Mouse (Mus musculus): Measurements from ENCODE around the gene Arhgap15.

Arhgap15 gene

DNA sequence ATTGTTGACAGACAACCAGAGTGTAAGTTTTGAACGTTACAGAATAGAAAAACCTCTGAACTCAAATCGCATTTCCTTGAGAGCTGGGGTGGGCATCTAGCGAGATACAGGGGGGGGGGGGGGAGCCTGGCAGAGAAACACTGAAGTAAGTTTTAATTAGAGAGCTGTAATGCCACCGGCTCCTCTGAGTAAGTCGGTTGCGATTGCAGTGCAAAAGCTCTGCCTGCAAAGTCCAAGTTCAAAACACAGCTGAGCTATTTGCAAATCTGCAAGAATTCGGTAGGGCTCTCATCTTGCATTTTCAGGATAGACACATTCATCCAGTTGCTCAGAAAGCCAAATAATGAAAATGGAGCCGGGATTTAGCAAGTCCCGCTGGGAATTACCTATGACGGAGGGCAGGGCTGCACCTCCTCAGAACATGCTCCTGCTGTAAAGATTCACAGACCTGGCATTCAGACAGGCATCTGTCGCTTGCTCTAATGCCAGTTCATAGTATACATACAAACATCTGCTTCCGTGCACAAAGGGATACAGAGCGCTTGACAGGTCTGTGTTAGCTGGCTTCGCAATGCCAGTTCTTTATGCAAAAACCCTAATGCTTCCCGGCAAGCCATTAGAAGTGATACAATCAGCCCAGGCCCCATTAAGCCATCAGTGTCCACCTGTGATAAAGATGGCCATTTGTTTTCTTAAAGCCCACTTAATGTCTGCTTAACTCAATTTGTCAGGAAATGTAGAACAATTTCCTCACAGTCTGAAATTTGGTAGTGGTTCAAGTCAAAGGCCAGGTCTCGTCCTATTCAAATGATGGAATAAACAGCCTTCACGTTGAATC lies 556.6 kb downstream of the Arhgap15 start:
- DNase-seq (ENCODE audit: low spot score in 2 of 2): no peak

DNA sequence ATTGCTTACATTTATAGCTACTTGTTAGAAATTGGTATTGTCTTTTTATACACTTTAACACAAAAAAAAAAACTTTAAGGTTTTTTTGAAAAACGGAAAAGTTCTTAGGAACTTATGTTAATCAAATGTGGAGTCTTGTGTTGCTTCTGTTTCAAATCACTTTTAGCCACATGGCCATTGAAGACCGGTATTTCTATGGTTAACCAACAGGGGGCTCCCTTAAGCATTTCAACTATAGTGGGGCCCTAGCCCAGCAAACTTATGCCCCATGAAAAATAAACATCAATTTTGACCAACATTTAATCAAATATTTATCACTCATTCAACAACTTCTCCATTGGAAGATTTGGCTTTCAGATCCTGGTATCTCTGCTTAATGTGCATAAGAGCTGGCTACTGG lies 557.5 kb downstream of the Arhgap15 start:
- no peak for DNase-seq (ENCODE audit: low spot score in 2 of 2)

DNA sequence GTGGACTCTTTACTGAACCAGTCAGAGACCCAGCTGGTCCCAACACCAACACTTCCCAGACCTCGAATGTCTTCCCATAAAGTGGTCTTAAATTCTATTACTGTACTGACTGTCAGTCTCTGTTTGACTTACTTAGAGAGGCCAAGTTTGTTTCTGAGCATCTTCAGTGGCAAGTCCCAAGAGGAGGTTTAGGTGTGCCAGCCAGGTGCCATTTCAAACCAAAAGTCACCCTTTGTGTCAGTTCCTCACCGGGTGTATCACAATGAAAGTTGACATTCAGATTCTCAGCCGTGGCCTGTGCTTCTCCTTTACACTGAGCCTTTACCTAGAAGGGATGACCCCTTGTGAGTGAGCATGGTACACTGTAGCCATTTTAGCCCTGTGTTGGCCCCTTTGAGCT lies 560.5 kb downstream of the Arhgap15 start:
- DNase-seq (ENCODE audit: low spot score in 2 of 2): no peak

DNA sequence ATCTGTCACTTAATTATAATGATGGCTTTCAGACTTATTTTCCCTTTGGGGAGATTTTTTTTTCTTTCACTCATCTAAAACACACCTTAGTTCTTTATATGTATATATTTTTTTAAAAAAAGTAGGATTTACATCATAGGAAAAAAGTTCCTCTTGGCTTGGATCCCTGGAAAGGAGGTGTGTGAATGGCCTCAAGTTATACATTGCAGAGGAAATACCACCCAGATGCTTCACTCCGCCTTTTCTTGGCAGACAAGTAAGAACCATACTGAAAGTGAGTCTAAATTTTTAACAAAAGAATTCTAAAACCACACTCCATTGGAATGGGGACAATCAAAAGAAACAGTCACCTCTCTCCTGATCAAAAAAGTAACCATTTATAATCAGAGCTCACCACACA lies 560.9 kb downstream of the Arhgap15 start:
- no peak for DNase-seq (ENCODE audit: low spot score in 2 of 2)

DNA sequence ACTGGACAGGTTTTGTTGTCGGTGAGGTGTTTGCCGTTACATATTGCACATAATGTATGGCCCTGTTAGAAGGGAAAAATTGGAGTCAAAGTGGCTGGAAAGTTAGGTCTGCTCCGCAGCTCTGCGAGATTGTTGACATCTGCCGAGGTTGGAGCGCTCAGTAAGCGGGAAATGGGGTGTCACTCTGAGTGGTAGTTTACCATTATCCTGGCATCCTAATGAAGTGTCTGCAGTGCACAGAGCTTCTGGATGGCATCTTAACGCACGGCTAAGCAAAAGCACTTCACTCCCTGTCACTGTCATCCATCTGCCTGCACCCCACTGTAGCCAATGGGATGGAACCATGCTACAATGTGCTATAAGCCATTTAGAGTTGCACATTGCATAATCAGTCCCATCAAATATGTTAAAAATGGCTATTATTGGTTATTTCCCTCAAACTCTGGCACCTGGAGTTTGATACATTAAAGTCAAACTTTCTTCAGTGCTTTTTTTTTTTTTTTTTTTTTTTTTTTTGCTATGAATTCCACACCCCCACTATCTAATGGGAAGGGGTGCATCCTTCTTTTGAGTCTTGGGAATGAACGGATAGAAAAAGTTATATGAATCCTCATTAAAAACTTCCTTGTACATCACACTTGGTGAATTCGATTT lies 561.6 kb downstream of the Arhgap15 start:
- DNase-seq (ENCODE audit: low spot score in 2 of 2): no peak

DNA sequence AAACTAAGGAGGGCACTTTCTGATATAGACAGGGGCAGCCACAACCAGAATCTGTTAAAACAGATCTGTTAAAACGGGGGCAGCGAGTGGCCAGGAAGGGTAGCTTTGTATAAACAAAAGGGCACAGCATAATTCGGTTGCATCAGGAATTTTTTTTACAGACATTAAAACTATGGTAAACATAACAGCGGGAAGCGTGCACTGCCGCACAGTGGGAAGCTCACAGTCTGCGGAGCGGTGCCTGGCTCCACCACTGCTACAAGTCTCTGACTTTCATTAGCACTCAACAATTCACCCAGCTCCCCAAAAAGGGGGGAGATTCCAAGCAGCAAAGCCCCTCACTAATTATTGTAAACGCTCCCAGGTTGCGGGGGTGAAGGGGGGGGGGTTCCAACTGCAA lies 562.6 kb downstream of the Arhgap15 start:
- no peak for DNase-seq (ENCODE audit: low spot score in 2 of 2)

DNA sequence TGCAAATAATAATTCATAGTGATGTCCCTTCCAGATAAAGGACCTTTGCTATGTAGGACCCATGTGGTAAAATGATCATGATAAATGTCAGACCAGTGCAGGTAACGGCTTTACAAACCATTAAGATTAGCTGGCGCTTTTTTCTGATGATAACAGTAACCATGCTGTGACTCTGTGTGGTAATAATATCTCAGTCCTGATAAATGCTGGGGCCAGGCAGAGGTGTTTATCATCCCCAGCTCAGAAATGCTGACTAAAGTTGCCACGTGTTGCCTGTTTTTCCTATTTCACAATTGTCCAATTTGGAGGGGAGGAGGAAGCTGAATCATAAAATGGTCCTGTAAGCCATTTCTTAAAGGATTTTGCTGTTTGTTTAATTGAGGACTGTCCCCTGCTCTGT lies 564.9 kb downstream of the Arhgap15 start:
- DNase-seq (ENCODE audit: low spot score in 2 of 2): no peak

DNA sequence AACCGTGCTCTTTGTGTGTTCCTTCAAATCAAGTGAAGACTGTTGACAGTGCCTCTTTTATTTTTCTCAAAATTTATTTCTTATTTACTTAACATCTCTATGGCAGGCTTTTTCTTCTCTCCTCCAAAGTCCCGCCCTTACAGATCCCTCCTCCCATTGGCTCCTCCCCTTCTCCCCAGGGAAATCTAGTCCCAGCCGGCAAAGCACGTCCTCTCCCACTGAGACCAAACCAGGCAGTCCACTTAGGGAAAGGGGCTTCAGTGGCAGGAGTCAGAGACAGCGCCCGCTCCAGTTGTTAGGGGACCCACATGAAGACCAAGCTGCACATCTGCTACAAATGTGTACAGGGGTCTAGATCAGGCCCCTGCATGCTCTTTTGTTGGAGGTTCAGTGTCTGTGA lies 569.8 kb downstream of the Arhgap15 start:
- DNase-seq (ENCODE audit: low spot score in 2 of 2): no peak

DNA sequence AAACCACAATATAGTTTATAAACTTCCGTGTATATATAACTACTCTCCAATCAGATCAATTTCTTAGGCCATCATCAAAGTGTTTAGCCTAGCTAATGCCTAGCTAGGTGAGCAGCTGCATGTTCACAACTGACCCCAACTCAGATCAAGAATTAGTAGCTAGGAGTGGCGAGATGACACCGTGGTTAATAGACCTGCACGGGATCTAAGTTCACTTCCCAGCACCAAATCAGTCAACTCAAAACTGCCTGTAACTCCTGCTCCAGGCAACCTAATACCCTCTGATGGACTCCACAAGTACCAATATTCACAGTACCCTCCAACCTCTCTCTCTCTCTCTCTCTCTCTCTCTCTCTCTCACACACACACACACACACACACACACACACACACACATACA lies 570.9 kb downstream of the Arhgap15 start:
- no peak for DNase-seq (ENCODE audit: low spot score in 2 of 2)

DNA sequence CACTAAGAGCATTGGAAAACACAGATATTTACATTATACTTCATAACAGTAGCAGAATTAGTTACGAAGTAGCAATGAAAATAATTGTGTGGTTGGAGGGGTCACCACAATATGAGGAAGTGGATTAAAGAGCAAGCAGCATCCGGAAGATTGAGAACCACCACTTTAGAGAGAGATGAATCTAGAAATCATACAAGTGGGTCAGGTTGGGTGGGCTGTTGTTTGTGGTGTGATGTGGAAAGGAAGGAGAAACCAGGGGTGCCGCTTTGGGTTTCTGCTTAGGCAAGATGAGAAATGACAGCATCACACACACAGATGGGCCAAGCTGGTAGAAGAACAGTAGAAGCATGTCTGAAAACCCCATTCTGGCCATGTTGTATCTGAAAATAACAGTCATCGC lies 575.2 kb downstream of the Arhgap15 start:
- DNase-seq (ENCODE audit: low spot score in 2 of 2): no peak

DNA sequence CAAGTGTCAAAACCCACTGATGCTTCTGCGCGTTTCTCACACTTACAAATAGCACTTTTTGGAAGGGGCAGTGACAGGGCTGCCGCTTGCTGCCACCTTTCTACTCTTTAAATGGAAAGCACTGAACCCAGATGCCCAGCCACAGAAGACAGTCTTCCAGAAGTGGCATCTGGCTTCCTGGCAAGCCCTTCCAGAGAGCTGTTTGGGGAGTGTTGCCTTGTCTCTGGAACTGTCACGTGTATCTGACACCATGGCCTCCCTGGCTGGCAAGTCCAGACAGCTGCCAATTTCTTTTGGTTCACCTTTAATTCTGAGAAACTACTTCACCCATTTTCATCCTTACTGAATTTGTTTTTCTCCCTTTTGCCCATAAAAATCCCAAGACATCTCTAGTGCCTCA lies 584.7 kb downstream of the Arhgap15 start:
- DNase-seq (ENCODE audit: low spot score in 2 of 2): no peak

DNA sequence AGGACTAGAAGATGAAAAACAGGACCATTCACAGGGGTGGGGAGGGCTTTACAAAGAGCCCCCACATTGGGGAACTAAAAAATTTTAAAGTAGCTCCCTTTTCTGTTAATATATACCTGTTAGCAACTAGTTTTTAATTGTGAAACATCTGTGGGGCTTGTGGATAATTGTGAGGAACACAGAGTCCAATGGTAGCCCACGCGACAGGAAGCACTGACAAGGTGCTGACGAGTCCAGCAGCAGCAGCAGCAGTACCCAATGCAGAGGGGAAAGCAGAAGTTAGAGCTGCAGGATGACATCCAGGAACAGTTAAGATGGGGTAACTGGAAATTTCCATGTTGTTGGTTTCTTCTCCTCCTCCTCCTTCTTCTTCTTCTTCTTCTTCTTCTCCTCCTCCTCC lies 585.4 kb downstream of the Arhgap15 start:
- DNase-seq (ENCODE audit: low spot score in 2 of 2): no peak

DNA sequence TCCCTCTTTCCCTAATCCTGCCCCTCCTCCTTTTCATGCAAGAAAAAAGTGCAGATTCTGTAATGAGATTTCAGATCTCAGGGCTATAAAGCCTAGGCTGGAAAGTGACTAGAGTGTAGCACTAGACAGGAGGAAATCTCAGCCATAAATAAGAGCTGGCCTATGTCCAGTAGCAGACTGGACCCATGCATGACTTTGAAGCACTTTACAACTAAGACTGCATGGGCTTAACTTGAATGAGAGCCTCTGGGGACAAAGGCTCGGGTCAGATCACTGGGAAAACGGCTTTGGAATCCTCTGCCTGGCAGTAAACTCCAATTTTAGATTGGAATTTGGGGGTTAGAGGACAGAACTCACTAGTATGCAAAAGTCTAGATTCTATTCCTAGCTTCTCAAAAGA lies 585.9 kb downstream of the Arhgap15 start:
- no peak for DNase-seq (ENCODE audit: low spot score in 2 of 2)

DNA sequence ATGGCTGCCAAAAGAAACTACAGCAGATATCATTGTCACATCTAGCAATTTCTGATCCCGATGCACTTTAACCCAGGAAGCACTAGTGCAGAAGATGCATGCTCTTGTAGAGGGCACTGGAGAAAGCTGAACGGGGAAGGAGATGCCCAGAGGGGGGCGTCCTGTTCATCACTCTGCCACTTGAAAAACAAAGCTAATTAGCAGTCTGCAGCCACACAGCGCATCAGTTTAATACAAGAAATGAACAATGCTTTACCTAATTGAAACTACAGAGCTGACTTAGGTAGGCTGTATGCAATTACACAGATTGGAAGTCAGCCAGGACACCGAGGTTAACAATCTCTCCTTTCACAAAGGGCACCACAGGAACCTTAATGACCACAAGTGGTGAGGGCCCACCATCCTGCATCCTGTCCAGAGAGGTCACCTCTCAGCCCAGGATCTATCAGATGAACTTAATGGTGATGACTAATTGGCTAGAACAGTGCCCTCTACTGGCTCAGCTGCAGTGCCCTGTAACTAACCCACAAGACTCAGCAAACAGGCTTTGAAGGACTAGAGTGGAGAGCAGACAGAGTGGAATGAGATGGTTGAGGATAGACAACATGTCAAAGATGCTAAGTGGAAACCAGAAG lies 588.2 kb downstream of the Arhgap15 start:
- DNase-seq (ENCODE audit: low spot score in 2 of 2): no peak

DNA sequence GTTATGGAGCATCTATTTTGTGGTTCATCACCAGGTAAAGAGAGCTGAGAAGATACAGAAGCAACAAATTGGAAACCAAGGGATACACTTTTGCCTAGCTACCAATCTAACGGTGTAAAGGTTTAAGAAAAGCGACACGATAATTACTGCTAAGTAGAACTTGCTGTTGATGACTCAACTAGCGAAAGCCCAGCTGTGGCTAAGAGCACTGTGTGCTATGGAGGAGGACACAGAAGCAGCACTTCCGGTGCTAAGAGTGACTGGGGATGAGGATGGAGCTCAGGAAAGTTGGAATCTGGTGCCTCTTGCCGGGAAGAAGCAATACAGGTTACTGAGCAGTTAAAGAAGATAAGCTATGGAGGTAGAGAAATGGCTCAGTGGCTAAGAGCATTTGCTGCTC lies 589.8 kb downstream of the Arhgap15 start:
- DNase-seq (ENCODE audit: low spot score in 2 of 2): no peak

DNA sequence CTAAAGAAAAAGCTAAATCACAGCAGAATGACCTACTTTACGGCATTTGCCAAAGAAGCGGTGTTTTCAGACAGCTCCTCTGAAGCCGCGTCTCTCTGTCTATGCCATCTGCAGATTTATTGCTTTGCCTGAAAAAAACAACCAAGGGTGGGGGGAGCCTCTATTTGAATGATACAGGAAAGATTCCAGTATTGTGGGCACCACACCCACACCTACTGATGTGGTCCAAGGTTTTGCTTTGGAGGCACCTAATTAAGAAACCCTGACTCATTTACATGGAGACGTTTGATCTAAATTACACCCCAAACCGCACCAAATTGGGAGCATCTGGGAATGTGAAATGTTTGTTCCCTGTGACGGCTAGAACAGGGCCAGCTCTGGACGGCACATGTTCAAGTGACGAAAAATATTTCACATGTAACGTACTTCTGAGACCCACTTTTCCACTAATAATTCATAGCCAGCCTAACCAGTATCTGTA lies 592.5 kb downstream of the Arhgap15 start:
- no peak for DNase-seq (ENCODE audit: low spot score in 2 of 2)

DNA sequence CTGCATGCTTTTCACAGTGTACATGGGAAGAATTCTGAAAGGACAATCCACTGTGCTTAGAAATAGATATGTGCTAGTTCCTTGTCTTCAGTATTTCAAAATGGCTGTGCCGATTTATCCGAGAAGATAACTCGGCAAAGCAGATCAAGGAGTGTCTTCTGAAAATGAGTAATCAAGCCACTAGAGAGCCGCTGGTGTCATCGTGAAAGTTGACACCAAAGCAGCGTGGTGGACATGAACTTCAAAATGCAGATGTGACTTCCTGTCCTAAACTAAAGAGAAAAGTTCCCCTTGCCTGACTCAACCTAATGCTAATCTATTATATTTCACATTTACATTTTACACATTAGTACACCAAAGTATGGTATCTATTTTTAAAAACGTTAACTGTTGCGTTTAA lies 596.2 kb downstream of the Arhgap15 start:
- no peak for DNase-seq (ENCODE audit: low spot score in 2 of 2)

DNA sequence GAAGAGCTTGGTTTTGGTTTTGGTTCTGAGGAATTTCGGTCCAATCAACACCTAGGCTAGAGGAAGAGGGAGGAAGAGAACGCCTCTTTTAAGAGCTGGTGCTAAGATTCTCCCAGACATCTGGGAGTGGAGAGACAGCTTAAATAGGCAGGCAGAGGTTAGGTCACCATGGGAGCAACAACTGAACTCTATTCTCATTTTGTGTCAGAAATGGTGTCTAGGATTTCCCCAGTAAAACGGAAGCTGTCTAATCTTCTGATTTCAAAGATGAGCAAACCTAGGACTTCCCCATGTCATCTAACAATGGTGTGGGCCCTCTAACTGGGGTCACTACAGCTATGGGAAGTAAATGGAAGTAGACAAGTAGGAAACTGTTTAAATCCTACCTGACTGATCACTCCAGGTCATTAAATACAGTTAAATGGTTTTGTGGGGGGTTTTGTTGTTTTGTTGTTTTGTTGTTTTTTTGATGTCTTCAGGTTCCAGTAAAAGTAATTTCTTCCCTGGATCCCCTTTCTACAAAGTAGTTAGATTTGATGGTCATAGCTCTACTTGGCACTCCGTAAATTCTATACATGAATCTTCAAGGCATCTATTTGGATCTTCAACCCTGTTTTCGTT lies 596.8 kb downstream of the Arhgap15 start:
- no peak for DNase-seq (ENCODE audit: low spot score in 2 of 2)

DNA sequence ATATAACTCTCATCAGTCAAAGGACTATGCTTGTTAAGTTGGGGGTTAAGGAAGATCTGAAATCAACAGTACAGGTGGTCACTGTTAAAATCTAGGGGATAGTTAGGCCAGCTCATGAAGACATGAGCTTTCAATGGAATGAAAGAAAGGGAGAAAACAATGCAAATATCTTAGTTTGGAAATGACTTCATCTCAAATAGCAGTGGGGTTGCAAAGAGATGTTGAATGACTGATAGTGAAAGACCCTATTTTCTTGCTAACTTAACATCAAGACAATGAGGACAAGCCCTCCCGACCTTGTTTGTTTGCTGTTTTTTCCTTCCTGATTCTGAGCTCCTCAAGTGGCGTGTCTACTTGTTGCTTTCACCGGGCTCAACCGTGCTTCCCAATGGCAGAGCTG lies 597.6 kb downstream of the Arhgap15 start:
- no peak for DNase-seq (ENCODE audit: low spot score in 2 of 2)

DNA sequence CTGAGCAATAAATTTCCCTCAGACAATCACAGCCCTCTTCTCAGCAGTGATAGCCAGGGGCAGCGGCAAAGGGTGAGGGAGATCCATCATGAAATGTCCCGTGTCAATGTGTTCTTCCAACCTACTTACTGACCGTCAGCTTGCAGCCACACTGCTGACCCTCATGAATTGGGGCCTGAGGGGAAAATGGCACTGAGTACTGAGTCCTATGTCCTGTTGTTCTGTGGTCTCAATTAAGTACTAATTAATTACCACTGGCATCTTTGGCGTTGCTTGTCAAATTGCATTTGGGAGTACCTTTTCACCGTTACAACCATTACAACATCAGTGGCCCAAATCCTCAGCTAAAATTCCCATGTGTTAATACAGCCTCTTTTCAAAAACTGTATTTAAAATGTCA lies 599.2 kb downstream of the Arhgap15 start:
- no peak for DNase-seq (ENCODE audit: low spot score in 2 of 2)

DNA sequence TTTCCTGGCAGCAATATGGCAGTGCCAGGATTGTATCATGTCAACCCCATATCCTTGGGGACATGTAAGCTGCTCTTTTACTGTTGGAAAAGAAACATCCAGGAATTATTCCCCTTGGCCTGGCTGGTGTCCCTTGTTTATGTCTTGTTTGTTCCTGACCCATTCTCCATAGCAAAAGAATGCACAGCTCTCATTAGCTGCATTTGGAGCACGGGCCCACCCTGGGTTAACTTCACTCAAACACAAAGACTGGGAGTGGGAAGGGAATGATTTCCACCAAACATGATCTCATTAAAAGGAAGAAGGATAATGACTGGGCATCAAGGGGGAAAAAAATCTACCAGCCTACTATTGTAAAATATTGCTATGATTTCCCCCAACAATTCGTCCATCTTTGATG lies 600.5 kb downstream of the Arhgap15 start:
- no peak for DNase-seq (ENCODE audit: low spot score in 2 of 2)

DNA sequence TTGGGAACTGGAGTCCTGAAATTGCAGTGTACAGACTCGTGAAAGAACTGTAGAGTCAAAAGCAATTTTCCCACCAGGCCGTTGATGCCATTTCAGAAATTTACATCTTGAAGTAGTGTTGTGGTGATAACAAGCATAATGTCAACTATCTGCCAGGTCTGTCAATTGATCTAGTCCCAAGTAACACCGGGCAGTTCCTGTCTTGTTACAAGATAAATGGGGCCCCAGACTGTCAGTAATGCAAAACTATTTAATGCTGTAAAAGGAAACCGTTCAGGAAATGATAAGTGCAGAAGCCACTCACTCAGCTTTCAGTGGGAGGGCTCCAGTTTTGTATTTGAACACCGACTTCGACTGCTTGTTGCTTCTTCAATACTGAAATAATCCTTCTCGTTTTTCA lies 604.3 kb downstream of the Arhgap15 start:
- DNase-seq (ENCODE audit: low spot score in 2 of 2): no peak

DNA sequence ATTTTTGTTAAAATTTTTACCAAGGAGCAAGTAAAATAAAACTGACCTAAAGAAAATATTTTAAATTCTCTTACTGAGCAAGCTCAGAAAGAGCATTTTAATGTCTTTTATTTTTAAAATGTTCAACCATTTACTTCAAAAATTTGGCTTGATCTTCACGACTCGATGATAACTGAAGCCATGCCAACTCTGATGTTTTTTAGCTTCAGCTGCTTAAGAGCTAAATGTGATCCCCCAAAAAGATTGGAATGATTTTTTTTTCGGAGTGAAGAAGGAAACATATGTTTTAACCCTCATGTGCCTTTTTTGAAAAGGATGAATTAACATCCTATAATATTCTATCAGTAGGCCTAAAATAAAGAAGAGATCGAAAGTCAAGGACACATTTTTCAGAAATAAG lies 605.0 kb downstream of the Arhgap15 start:
- no peak for DNase-seq (ENCODE audit: low spot score in 2 of 2)
